Comparison of ENCODE assay signal across 12 mouse cellular contexts in genomic region chr2:29535566-29536244, GRCm38 (mm10).
"Had no signal": no experiment of that assay in that cellular context is flagged by ENCODE, and none has a peak within 500 bp of the region (broad histone marks: within the 10 kb centered on the region; RNA-seq: fewer than 3 reads in every experiment).

No protein-coding gene starts in this region.

- H3K4me3 ChIP-seq: left cerebral cortex, adult 2 months; limb, embryonic 10.5 days; liver, embryonic 15.5 days; megakaryocyte, embryonic 14.5 days; midbrain, embryonic 15.5 days; neural tube, embryonic 12.5 days had no signal

- H3K9ac ChIP-seq: liver, embryonic 15.5 days; midbrain, embryonic 15.5 days; neural tube, embryonic 12.5 days had no signal

- H3K27me3 ChIP-seq: liver, embryonic 15.5 days; midbrain, embryonic 15.5 days; neural tube, embryonic 12.5 days had no signal

- H3K4me1 ChIP-seq: limb, embryonic 10.5 days; liver, embryonic 15.5 days; megakaryocyte, embryonic 14.5 days; midbrain, embryonic 15.5 days; neural tube, embryonic 12.5 days had no signal

- DNase-seq: lung, adult 2 months; lung, postnatal 4 days had no signal

- H3K36me3 ChIP-seq: limb, embryonic 10.5 days; liver, embryonic 15.5 days; midbrain, embryonic 15.5 days; neural tube, embryonic 12.5 days had no signal

- H3K9me3 ChIP-seq: limb, embryonic 10.5 days; liver, embryonic 15.5 days; megakaryocyte, embryonic 14.5 days; midbrain, embryonic 15.5 days; neural tube, embryonic 12.5 days had no signal

- H3K4me2 ChIP-seq: liver, embryonic 11.5 days; liver, embryonic 15.5 days; midbrain, embryonic 11.5 days; midbrain, embryonic 15.5 days; neural tube, embryonic 12.5 days had no signal

- ATAC-seq: lung, postnatal 0 days; midbrain, embryonic 15.5 days had no signal

- H3K27ac ChIP-seq: left cerebral cortex, adult 2 months; limb, embryonic 10.5 days; liver, embryonic 15.5 days; midbrain, embryonic 15.5 days; neural tube, embryonic 12.5 days; stomach, postnatal 0 days had no signal
